Mouse (Mus musculus) embryonic facial prominence, embryonic 13.5 days (tissue): Measurements from ENCODE around the gene Sprr2a1. TPM values are rescaled to one million over a fixed set of nuclear protein-coding genes. Genes with fewer than 3 reads are reported as not detected.
A peak's percentile ranks its signal among the peaks of the same experiment; 100 is the strongest.
"Not testable (repeated sequence)": the region's sequence is repeated elsewhere in the genome, so short reads cannot be mapped to it uniquely, and the experiment has no call there.

Source experiments
- ATAC-seq: fragments of 200-750 bp; cut with Nextera tagmentation; 2 replicates; pipeline ENCODE4 v1.8.0; 2017; ENCODE audit warnings: low read depth; ENCODE audit not compliant: insufficient number of reproducible peaks, insufficient read depth, low FRiP score, low TSS enrichment
- H3K27ac ChIP-seq: fragments of 300-500 bp; sonication (generic); 2 replicates; pipeline ENCODE4 v1.5.1; 2015; ENCODE audit warnings: moderate library complexity, mild to moderate bottlenecking, inconsistent platforms
- H3K27me3 ChIP-seq: fragments of 300-500 bp; sonication (generic); 2 replicates; pipeline ENCODE4 v1.6.1; 2015; ENCODE audit warnings: mild to moderate bottlenecking, inconsistent platforms
- H3K36me3 ChIP-seq: fragments of 300-500 bp; sonication (generic); 2 replicates; pipeline ENCODE4 v1.6.1; 2015; ENCODE audit warnings: mild to moderate bottlenecking, inconsistent platforms
- H3K4me1 ChIP-seq: fragments of 300-500 bp; sonication (generic); 2 replicates; pipeline ENCODE4 v1.6.1; 2015; ENCODE audit warnings: inconsistent platforms
- H3K4me2 ChIP-seq: fragments of 300-500 bp; sonication (generic); 2 replicates; pipeline ENCODE4 v1.6.1; 2015; ENCODE audit warnings: moderate library complexity, mild to moderate bottlenecking, inconsistent platforms
- H3K4me3 ChIP-seq: fragments of 300-500 bp; sonication (generic); 2 replicates; pipeline ENCODE4 v1.5.1; 2015; ENCODE audit warnings: mild to moderate bottlenecking, inconsistent platforms
- H3K9ac ChIP-seq: fragments of 300-500 bp; sonication (generic); 2 replicates; pipeline ENCODE4 v1.6.1; 2015; ENCODE audit warnings: mild to moderate bottlenecking, inconsistent platforms
- H3K9me3 ChIP-seq: fragments of 300-500 bp; sonication (generic); 2 replicates; pipeline ENCODE4 v1.6.1; 2016; ENCODE audit warnings: inconsistent platforms
- WGBS: fragments of 180-500 bp; shearing (Covaris S2); methylation state at CpG from one replicate; pipeline ENCODE4 v1.1.7; 2015; ENCODE audit warnings: mixed read lengths; 5-methylcytosine and 5-hydroxymethylcytosine counted together
- polyA plus RNA-seq: library from polyadenylated mRNA; unstranded; fragments of >200 nt; fragmentation: Nextera tagmentation; extraction: Ambion mirVana; gene quantifications from 2 replicates; pipeline ENCODE4 v1.2.1, GENCODE M21; 2015

Sprr2a1 gene
- polyA plus RNA-seq: 0.26 TPM in 1 of 2 replicates, not detected in the other

- not testable (repeated sequence) for H3K9ac ChIP-seq, H3K9me3 ChIP-seq, H3K36me3 ChIP-seq, H3K4me1 ChIP-seq, H3K27ac ChIP-seq, ATAC-seq, H3K4me3 ChIP-seq, H3K4me2 ChIP-seq, H3K27me3 ChIP-seq
- no CpG with 5 or more reads among the region's 2 CpGs for WGBS
These were observed at the start of gene Sprr2a1, which contains the start of gene Sprr2a2 for GRCm38 (mm10) chr3:92215569-92215968. Sprr2a1 (plus strand) TSS chr3:92215799. Sprr2a2 (plus strand) TSS chr3:92215920.

DNA sequence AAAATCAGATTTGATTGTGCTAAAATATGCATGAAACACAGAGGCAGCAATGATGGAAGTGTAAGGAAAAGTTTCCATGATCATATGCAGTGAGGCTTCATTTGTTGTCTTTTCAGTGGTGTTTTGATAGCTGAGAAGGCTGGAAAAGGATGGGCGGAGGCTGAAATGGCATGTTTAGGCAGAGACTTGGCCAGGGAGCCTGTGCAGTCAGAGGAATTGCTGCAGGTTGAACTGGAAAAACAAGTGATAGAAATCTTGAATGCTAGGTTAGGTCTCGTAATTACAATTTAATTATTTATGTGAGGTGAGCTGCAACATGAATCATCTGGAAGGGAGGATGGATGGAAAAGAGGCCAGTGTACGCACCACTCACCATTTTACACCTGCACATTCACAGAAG lies 45.8 kb upstream of the Sprr2a1 start:
- Histone ChIP-seq H3K27me3 (no peaks in the 10 kb centered on the region), H3K4me2 (no peak overlapping the region), H3K4me3 (no peak overlapping the region), H3K9me3 (no peaks in the 10 kb centered on the region), H3K27ac (no peak overlapping the region), H3K4me1 (no peaks in the 10 kb centered on the region), H3K9ac (no peak overlapping the region), H3K36me3 (no peaks in the 10 kb centered on the region)
- ATAC-seq: no peak
- 63% methylated on average over 3 of the region's 3 CpGs for WGBS

- H3K27ac ChIP-seq: no peak overlapping the region
- 48% methylated on average over 1 of the region's 1 CpGs for WGBS
- no peaks in the 10 kb centered on the region for H3K27me3 ChIP-seq
- H3K36me3 ChIP-seq: no peaks in the 10 kb centered on the region
- no peak overlapping the region for H3K4me2 ChIP-seq
- H3K4me3 ChIP-seq: no peak overlapping the region
- H3K9ac ChIP-seq: no peak overlapping the region
- ATAC-seq: no peak
- H3K4me1 ChIP-seq: no peaks in the 10 kb centered on the region
- H3K9me3 ChIP-seq: no peaks in the 10 kb centered on the region
These were observed 38.7 kb upstream of the Sprr2a1 start for GRCm38 (mm10) chr3:92176880-92177279.

DNA sequence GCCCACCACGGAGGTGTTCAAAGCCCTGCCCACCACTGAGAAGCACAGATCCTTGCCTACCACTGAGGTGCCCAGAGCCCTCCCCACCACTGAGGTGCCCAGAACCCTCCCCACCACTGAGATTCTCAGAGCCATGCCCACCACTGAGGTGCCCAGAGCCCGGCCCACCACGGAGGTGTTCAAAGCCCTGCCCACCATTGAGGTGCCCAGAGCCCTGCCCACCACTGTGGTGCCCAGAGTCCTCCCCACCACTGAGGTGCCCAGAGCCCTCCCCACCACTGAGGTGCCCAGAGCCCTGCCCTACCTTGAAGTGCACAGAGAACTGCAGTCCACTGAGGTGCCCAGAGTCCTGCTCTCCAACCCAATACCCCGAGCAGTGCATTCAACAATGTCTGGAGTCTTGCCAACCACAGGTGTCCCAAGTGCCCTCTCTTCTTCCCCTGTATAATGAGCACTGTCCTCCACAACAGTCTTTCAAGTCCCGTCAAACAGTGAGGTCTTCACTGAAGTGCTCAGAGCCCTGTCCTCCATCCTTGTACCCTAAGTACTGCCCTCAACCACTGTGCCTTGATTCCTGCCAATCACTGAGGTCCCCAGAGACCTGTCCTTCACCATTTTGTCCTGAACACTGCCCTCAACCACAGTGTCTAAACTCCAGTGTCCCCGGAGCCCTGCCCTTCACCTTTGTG lies 19.9 kb upstream of the Sprr2a1 start:
- no peak overlapping the region for H3K9ac ChIP-seq
- no peaks in the 10 kb centered on the region for H3K27me3 ChIP-seq
- 0 out of 2 replicates have a peak, but pooled peaks have one; percentile 26 for ATAC-seq
- H3K4me1 ChIP-seq: no peaks in the 10 kb centered on the region
- no peaks in the 10 kb centered on the region for H3K36me3 ChIP-seq
- no peak overlapping the region for H3K4me3 ChIP-seq
- no peak overlapping the region for H3K27ac ChIP-seq
- no peak overlapping the region for H3K4me2 ChIP-seq
- H3K9me3 ChIP-seq: no peaks in the 10 kb centered on the region
- WGBS: 79% methylated on average over 6 of the region's 6 CpGs

DNA sequence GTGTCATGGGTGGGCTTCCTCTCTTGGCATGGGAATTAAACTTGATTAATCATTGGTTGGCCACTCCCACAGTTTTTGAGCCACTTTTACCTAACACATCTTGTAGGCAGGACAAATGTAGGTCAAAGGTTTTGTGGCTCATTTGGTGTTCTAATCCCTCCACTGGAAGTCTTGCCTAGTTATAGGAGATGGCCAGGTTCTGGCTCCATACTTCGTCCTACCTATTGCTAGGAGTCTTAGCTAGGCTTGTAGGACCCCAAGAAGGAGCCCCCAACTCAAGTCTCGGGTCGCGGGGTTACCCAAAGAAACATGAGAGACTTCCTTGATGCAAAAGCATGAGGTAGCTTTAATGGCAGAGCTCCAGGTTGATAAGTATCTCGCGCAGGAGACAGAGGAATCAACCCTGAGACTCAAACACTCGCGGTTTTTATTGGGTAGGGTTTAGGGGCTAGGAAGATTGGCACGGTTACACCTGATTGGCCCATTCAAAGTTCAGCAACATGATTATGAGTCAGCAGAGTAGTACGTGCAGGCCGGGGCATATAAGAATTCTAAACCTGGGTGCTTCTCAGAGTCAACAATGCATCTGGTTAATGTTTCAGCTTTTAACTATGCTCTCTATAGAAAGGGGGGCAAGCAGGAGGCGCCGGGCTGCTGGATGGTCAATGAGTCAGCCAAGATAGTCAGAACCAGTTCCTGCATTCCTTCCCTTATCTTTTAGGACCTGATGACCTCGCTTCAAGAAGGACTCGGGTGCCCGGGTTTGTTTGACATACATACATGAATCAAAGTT lies 4.3 kb upstream of the Sprr2a1 start:
- not testable (repeated sequence) for H3K27ac ChIP-seq, H3K27me3 ChIP-seq, H3K4me3 ChIP-seq, H3K4me2 ChIP-seq, H3K4me1 ChIP-seq, H3K9me3 ChIP-seq, H3K36me3 ChIP-seq, ATAC-seq, H3K9ac ChIP-seq
- no CpG with 5 or more reads among the region's 16 CpGs for WGBS

DNA sequence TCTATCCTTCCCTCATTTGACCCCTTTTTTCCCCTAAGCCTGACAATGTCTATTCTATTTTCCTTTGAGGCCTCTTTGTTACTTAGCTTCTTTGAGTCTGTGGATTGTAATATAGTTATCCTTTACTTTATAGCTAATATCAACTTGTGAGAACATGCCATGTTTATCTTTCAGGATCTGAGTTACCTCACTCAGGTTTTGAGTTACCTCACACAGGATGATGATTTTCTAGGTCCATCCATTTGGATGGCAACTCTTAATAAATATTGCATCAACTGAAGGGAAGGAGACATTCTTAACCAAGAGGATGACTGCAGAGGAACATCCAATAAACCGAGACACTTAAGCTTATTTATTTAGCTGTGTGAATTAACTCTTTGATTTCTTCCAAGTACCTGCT lies 3.5 kb upstream of the Sprr2a1 start:
- not testable (repeated sequence) for H3K36me3 ChIP-seq, H3K9ac ChIP-seq, H3K27ac ChIP-seq, H3K27me3 ChIP-seq, ATAC-seq, H3K4me1 ChIP-seq, H3K4me2 ChIP-seq, H3K4me3 ChIP-seq, H3K9me3 ChIP-seq
- no CpG with 5 or more reads among the region's 1 CpGs for WGBS

DNA sequence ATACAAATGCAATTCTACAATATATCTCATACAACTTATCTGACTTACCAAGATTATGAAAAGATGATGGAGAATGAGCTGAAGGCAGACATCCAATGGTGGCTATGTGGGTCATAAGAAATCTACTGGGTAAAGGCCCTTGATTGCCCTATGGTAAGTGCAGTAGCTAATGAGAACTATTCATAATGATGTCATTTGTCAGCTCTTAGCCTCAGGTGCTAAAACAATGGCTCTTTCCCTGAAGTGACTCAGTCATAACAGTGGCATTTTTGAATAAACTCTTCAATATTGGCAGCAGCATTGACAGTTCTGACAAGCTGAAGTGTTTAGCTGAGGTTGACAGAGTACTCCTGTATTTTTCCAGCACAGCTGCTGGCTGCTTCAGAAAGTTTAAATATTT lies 1.9 kb upstream of the Sprr2a1 start:
- H3K4me2 ChIP-seq, H3K27ac ChIP-seq, H3K9me3 ChIP-seq, H3K4me3 ChIP-seq, H3K9ac ChIP-seq, H3K4me1 ChIP-seq, H3K36me3 ChIP-seq, ATAC-seq, H3K27me3 ChIP-seq: not testable (repeated sequence)

DNA sequence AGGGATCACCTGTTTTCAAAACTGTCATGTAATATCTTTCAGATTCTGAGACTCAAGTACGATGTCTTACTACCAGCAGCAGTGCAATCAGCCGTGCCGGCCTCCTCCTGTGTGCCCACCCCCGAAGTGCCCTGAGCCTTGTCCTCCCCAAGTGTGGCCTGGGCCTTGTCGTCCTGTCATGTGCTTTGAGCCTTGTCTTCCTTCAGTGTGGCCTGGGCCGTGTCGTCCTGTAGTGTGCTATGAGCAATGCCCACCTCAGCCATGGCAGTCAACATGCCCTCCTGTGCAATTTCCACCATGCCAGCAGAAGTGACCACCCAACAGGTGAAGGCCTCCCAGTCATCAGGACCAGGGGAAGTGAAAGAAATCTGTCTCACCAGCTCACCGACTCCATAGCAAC lies 3.4 kb downstream of the Sprr2a1 start:
- H3K36me3 ChIP-seq, H3K4me2 ChIP-seq, H3K27ac ChIP-seq, H3K4me3 ChIP-seq, H3K9me3 ChIP-seq, H3K9ac ChIP-seq, H3K4me1 ChIP-seq, H3K27me3 ChIP-seq: not testable (repeated sequence)
- ATAC-seq: peak; percentile 63; the same call in 1 of the 2 replicates
- WGBS: no CpG with 5 or more reads among the region's 8 CpGs

- H3K4me3 ChIP-seq, H3K4me2 ChIP-seq, H3K27ac ChIP-seq, H3K9me3 ChIP-seq, H3K36me3 ChIP-seq, H3K27me3 ChIP-seq, ATAC-seq, H3K4me1 ChIP-seq, H3K9ac ChIP-seq: not testable (repeated sequence)
These were observed 8.1 kb downstream of the Sprr2a1 start for GRCm38 (mm10) chr3:92223708-92224107.

GRCm38 (mm10) chr3:92227410-92227809 lies 11.8 kb downstream of the Sprr2a1 start:
- not testable (repeated sequence) for ATAC-seq, H3K27ac ChIP-seq, H3K9me3 ChIP-seq, H3K36me3 ChIP-seq, H3K4me1 ChIP-seq, H3K4me3 ChIP-seq, H3K27me3 ChIP-seq, H3K9ac ChIP-seq, H3K4me2 ChIP-seq
- 68% methylated on average over 3 of the region's 3 CpGs for WGBS

- H3K4me2 ChIP-seq, H3K4me3 ChIP-seq, H3K9ac ChIP-seq, H3K36me3 ChIP-seq, H3K4me1 ChIP-seq, H3K9me3 ChIP-seq, H3K27ac ChIP-seq, H3K27me3 ChIP-seq: not testable (repeated sequence)
- ATAC-seq: peak; percentile 32; the same call in 1 of the 2 replicates
- WGBS: no CpG with 5 or more reads among the region's 5 CpGs
These were observed 21.0 kb downstream of the Sprr2a1 start for GRCm38 (mm10) chr3:92236463-92237189.

DNA sequence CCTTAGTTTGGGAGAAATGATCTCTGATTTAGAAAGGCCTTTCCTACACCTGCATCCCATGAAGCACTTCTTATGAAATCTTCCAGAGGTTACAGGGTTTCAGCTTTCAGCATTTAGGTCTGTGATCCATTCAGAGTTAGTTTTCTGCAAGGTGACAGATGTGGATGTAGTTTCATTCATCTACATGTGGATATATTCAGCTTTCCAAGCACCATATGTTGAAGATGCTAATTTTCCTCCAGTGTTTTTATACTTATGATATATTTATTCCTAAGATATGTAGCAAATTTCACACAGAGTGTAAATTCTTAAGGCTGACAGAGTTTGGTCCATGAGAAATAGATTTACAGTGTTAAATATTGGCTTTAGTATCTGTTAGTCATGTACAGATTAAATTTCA lies 23.1 kb downstream of the Sprr2a1 start:
- H3K27ac ChIP-seq, H3K36me3 ChIP-seq, H3K4me2 ChIP-seq, ATAC-seq, H3K9ac ChIP-seq, H3K4me1 ChIP-seq, H3K27me3 ChIP-seq, H3K4me3 ChIP-seq, H3K9me3 ChIP-seq: not testable (repeated sequence)
